Comparison of ENCODE assay signal across 9 mouse cellular contexts in the genomic region with DNA sequence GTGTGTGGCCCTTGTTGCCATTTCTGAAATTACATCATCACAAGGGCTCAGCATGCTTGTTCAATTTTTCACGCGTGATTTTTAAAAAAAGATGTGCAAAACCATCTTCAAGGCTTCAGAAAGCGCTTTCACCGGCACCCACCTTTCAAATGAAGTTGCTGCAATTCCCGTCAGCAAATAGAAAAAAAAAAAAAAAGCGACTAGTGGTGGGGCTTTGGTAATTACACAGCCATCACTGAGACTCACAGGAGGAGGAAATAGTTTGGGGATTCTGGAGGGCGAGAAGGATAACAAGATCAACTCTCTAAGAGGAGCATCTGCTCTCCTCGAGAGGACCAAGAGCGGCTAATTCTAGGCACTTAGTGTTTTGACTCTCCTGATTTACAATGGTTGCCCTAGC.
A peak's percentile ranks its signal among the peaks of the same experiment; 100 is the strongest.
DNase-seq lines count a peak whose midpoint lies in the region; ATAC-seq lines count a peak whose summit lies in the region.
"Had no signal": no experiment of that assay in that cellular context is flagged by ENCODE, and none has a peak within 500 bp of the region (broad histone marks: within the 10 kb centered on the region; RNA-seq: fewer than 3 reads in every experiment).

No protein-coding gene starts in this region.

- no peaks in the 10 kb centered on the region for H3K27me3 ChIP-seq in heart, embryonic 11.5 days (ENCODE audit: control insufficient read depth, insufficient read depth, low read length)
- H3K27me3 ChIP-seq in hindbrain, embryonic 13.5 days = no peaks in the 10 kb centered on the region
- no peaks in the 10 kb centered on the region for H3K27me3 ChIP-seq in midbrain, embryonic 13.5 days

- peak overlapping the region; percentile 22; the same call in 1 of the 2 replicates for H3K27ac ChIP-seq in heart, embryonic 11.5 days (ENCODE audit: low read depth, low read length)
- H3K27ac ChIP-seq in hindbrain, embryonic 13.5 days = no peak overlapping the region
- no peak overlapping the region for H3K27ac ChIP-seq in midbrain, embryonic 13.5 days
- H3K27ac ChIP-seq: macrophage had no signal

- H3K4me2 ChIP-seq in heart, embryonic 11.5 days = peak overlapping the region; percentile 68
- H3K4me2 ChIP-seq in hindbrain, embryonic 13.5 days = peak overlapping the region; percentile 47
- H3K4me2 ChIP-seq in midbrain, embryonic 13.5 days (replicated peaks) = peak overlapping the region; percentile 47

- H3K36me3 ChIP-seq in heart, embryonic 11.5 days (ENCODE audit: control insufficient read depth, insufficient read depth, low read length) = no peaks in the 10 kb centered on the region
- no peaks in the 10 kb centered on the region for H3K36me3 ChIP-seq in hindbrain, embryonic 13.5 days
- H3K36me3 ChIP-seq in midbrain, embryonic 13.5 days = no peaks in the 10 kb centered on the region; the same call in 1 of the 2 replicates

- intact Hi-C loops in heart, postnatal 14 days (cut with DNase I) = no loop called here

- H3K9ac ChIP-seq in heart, embryonic 11.5 days (ENCODE audit: low read depth, low read length) = peak overlapping the region; percentile 60
- no peak overlapping the region for H3K9ac ChIP-seq in hindbrain, embryonic 13.5 days
- H3K9ac ChIP-seq in midbrain, embryonic 13.5 days (replicated peaks) = no peak overlapping the region

- ATAC-seq in heart, embryonic 11.5 days (replicated peaks; ENCODE audit: insufficient number of reproducible peaks, low FRiP score, low TSS enrichment) = no peak
- no peak for ATAC-seq in hindbrain, embryonic 13.5 days (ENCODE audit: low FRiP score)
- no peak for ATAC-seq in midbrain, embryonic 13.5 days
- ATAC-seq in erythroblast, adult 5-6 weeks (replicated peaks; ENCODE audit: low FRiP score, poor library complexity, severe bottlenecking) = no peak

- no peak for DNase-seq in heart, postnatal 14 days
- peak; percentile 48 for DNase-seq in brain, adult 2 months (ENCODE audit: low read depth, low spot score)
- no peak for DNase-seq in cerebellum, postnatal 25 days
- no peak for DNase-seq in cerebellum, postnatal 14 days

- peaks cover 34% of the 10 kb centered on the region for H3K4me1 ChIP-seq in heart, embryonic 11.5 days (ENCODE audit: control insufficient read depth, insufficient read depth, low read length)
- peaks cover 88% of the 10 kb centered on the region for H3K4me1 ChIP-seq in hindbrain, embryonic 13.5 days (replicated peaks)
- H3K4me1 ChIP-seq in midbrain, embryonic 13.5 days (replicated peaks) = peaks cover 76% of the 10 kb centered on the region

- H3K4me3 ChIP-seq in heart, embryonic 11.5 days (ENCODE audit: low read depth, low read length) = peak overlapping the region; percentile 26
- peak overlapping the region; percentile 1; the same call in 1 of the 2 replicates for H3K4me3 ChIP-seq in hindbrain, embryonic 13.5 days
- no peak overlapping the region; the same call in 1 of the 2 replicates for H3K4me3 ChIP-seq in midbrain, embryonic 13.5 days (replicated peaks)

- 4% methylated on average over 9 of the region's 9 CpGs for WGBS in heart, embryonic 11.5 days (ENCODE audit: insufficient replicate concordance)
- 3% methylated on average over 9 of the region's 9 CpGs for whole genome bisulfite sequencing in hindbrain, embryonic 13.5 days
- under 1% methylated on average over 9 of the region's 9 CpGs for WGBS in midbrain, embryonic 13.5 days

- H3K9me3 ChIP-seq in heart, embryonic 11.5 days (replicated peaks; ENCODE audit: control insufficient read depth, low read length) = no peaks in the 10 kb centered on the region
- H3K9me3 ChIP-seq in hindbrain, embryonic 13.5 days = no peaks in the 10 kb centered on the region
- no peaks in the 10 kb centered on the region for H3K9me3 ChIP-seq in midbrain, embryonic 13.5 days
